Mouse (Mus musculus) embryonic facial prominence, embryonic 12.5 days (tissue): ENCODE results near the gene Pnisr. TPM values are rescaled to one million over a fixed set of nuclear protein-coding genes. Genes with fewer than 3 reads are reported as not detected.

Experiments used
- ATAC-seq: fragments of 200-750 bp; cut with Nextera tagmentation; 2 replicates; pipeline ENCODE4 v1.8.0; 2017; ENCODE audit not compliant: insufficient number of reproducible peaks, insufficient read depth, low FRiP score, low TSS enrichment
- H3K27ac ChIP-seq: fragments of 300-500 bp; sonication (generic); 2 replicates; pipeline ENCODE4 v1.5.1; 2016; ENCODE audit warnings: mild to moderate bottlenecking
- H3K27me3 ChIP-seq: fragments of 300-500 bp; sonication (generic); 2 replicates; pipeline ENCODE4 v1.6.1; 2016; ENCODE audit warnings: mild to moderate bottlenecking, moderate library complexity
- H3K36me3 ChIP-seq: fragments of 300-500 bp; sonication (generic); 2 replicates; pipeline ENCODE4 v1.6.1; 2016; ENCODE audit warnings: mild to moderate bottlenecking
- H3K4me1 ChIP-seq: fragments of 300-500 bp; sonication (generic); 2 replicates; pipeline ENCODE4 v1.6.1; 2016
- H3K4me2 ChIP-seq: fragments of 300-500 bp; sonication (generic); replicated peaks from 2 replicates; pipeline ENCODE4 v1.6.1; 2016; ENCODE audit warnings: mild to moderate bottlenecking, moderate library complexity
- H3K4me3 ChIP-seq: fragments of 300-500 bp; sonication (generic); 2 replicates; pipeline ENCODE4 v1.5.1; 2016; ENCODE audit warnings: mild to moderate bottlenecking
- H3K9ac ChIP-seq: fragments of 300-500 bp; sonication (generic); 2 replicates; pipeline ENCODE4 v1.6.1; 2016; ENCODE audit warnings: mild to moderate bottlenecking, moderate library complexity
- H3K9me3 ChIP-seq: fragments of 300-500 bp; sonication (generic); 2 replicates; pipeline ENCODE4 v1.6.1; 2016; ENCODE audit warnings: mild to moderate bottlenecking, moderate library complexity
- WGBS: fragments of 180-500 bp; shearing (Covaris S2); methylation state at CpG from one replicate; pipeline ENCODE4 v1.1.7; 2016; 5-methylcytosine and 5-hydroxymethylcytosine counted together
- polyA plus RNA-seq: library from polyadenylated mRNA; unstranded; fragments of >200 nt; fragmentation: Nextera tagmentation; extraction: Ambion mirVana; gene quantifications from 2 replicates; pipeline ENCODE4 v1.2.1, GENCODE M21; 2016

Gene Pnisr
- polyA plus RNA-seq, 1 experiment from 2014 or later: 217 TPM

- ATAC-seq: no peak
- peaks cover 12% of the 10 kb centered on the region for H3K36me3 ChIP-seq
- no peak overlapping the region for H3K27ac ChIP-seq
- peak overlapping the region; percentile 69; the same call in 1 of the 2 replicates for H3K4me3 ChIP-seq
- H3K4me1 ChIP-seq: no peaks in the 10 kb centered on the region
- no peaks in the 10 kb centered on the region for H3K9me3 ChIP-seq
- H3K27me3 ChIP-seq: no peaks in the 10 kb centered on the region
- peak overlapping the region; percentile 52 for H3K4me2 ChIP-seq
- H3K9ac ChIP-seq: no peak overlapping the region
- WGBS: 36% methylated on average over 6 of the region's 6 CpGs
Measured at GRCm38 (mm10) chr4:21878776-21879175, 31.4 kb downstream of the Pnisr start.

DNA sequence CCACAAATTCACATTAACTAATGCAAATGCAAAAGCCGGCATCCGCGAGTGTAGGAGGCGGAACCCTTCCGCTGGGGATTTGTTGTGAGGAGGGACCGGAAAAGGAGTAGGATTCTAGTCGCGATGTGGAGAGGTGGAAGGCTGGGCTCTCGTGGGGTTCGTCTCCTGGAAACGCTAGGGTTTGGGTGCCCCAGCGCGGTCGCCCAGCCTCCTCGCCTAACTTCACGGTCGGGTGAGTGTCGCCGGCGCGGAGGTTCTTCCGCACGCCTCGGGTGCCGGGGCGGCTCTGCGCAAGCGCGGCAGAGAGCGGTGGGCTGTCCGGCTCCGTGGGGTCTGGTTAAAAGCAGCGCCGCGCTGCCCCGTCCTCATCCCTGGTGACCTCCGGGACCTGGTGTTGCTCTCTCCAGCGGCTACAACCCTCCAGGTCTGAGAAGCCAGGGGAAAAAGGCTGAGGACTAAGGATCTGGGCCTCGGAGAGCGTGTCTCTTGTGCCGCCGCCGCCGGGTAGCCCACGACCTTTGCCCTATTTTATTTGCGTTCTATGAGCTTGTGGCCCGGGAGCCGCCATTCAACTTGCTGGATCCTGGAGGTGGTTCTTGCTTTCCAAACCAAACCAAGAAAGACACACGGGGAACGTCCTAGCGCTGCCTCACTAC, 32.3 kb downstream of the Pnisr start, which contains the start of gene Coq3:
TSS of gene Coq3 (plus strand) at position 109 of the 656 bp plus-strand sequence.
- H3K27me3 ChIP-seq: no peaks in the 10 kb centered on the region
- peak within 1 kb of the TSS; percentile 80 for H3K9ac ChIP-seq
- ATAC-seq: peak; percentile 94
- peaks cover 8% of the 10 kb centered on the region for H3K36me3 ChIP-seq
- under 1% methylated on average over 51 of the region's 51 CpGs for WGBS
- no peaks in the 10 kb centered on the region for H3K4me1 ChIP-seq
- H3K27ac ChIP-seq: peak within 1 kb of the TSS; percentile 92
- peak within 1 kb of the TSS; percentile 52 for H3K4me2 ChIP-seq
- H3K4me3 ChIP-seq: peak within 1 kb of the TSS; percentile 69
- H3K9me3 ChIP-seq: no peaks in the 10 kb centered on the region

DNA sequence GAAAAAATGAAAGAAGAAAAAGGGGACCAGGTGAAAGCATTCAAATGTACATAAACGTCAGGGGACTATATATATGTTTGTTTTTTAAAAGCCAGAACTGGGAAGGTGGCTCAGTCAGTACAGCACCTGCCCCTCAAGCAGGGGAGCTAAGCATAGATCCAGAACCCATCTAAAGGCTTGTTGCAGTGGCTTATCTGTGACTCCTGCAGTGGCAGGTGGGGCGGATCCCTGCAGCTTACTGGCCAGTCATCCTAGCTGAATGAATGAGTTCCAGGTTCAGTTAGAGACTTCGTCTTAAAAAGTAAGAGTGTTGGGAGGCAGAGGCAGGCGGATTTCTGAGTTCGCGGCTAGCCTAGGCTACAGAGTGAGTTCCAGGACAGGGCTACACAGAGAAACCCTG, 35.4 kb downstream of the Pnisr start:
- Histone ChIP-seq H3K27ac (no peak overlapping the region), H3K4me2 (no peak overlapping the region), H3K36me3 (no peaks in the 10 kb centered on the region), H3K4me1 (no peaks in the 10 kb centered on the region), H3K9me3 (no peaks in the 10 kb centered on the region), H3K9ac (no peak overlapping the region), H3K4me3 (no peak overlapping the region), H3K27me3 (no peaks in the 10 kb centered on the region)
- no peak for ATAC-seq
- WGBS: 95% methylated on average over 6 of the region's 6 CpGs

- no peaks in the 10 kb centered on the region for H3K27me3 ChIP-seq
- no peaks in the 10 kb centered on the region for H3K36me3 ChIP-seq
- no peak for ATAC-seq
- H3K4me1 ChIP-seq: no peaks in the 10 kb centered on the region
- H3K4me2 ChIP-seq: no peak overlapping the region
- no peak overlapping the region for H3K9ac ChIP-seq
- H3K4me3 ChIP-seq: no peak overlapping the region
- no peak overlapping the region for H3K27ac ChIP-seq
- WGBS: 88% methylated on average over 8 of the region's 8 CpGs
- no peaks in the 10 kb centered on the region for H3K9me3 ChIP-seq
Measured at GRCm38 (mm10) chr4:21885831-21886230, 38.4 kb downstream of the Pnisr start.

Other genes with a start within 250 kb of the Pnisr start
- gene Prdm13, start 161.6 kb upstream of the Pnisr start, polyA plus RNA-seq: 0.15 and 0.18 TPM in 2 replicates
- 43.4 and 48.6 TPM in 2 replicates for gene Ccnc, start 119.9 kb upstream of the Pnisr start, polyA plus RNA-seq
- 9.9 and 12.4 TPM in 2 replicates for gene Usp45, start 80.4 kb upstream of the Pnisr start, polyA plus RNA-seq
- gene Tstd3, start 80.4 kb upstream of the Pnisr start, polyA plus RNA-seq: 13.2 and 13.7 TPM in 2 replicates
- 12.4 and 13.0 TPM in 2 replicates for gene Coq3, start 32.1 kb downstream of the Pnisr start, polyA plus RNA-seq
- gene Faxc, start 83.7 kb downstream of the Pnisr start, polyA plus RNA-seq: 11.2 and 11.9 TPM in 2 replicates